Mouse (Mus musculus) neutrophil, adult 5-6 weeks (primary cell): ENCODE data around the gene Rab21. TPM values are rescaled to one million over a fixed set of nuclear protein-coding genes. Genes with fewer than 3 reads are reported as not detected.
"Not testable (repeated sequence)": the region's sequence is repeated elsewhere in the genome, so short reads cannot be mapped to it uniquely, and the experiment has no call there.

Experiments
- ATAC-seq: fragments of 151-379, 151-347 bp; 2 replicates; pipeline ENCODE4 v1.8.0; 2017; ENCODE audit warnings: mild to moderate bottlenecking, moderate TSS enrichment; ENCODE audit not compliant: insufficient number of reproducible peaks, poor library complexity, low FRiP score, severe bottlenecking; ENCODE audit errors: extremely low read depth
- total RNA-seq: library from RNA; stranded (forward); fragments of 200-1000 nt; gene quantifications from 2 replicates; pipeline ENCODE4 v1.2.3, GENCODE M21; 2017

Gene Rab21
- total RNA-seq, 1 experiment from 2014 or later, result 92.8 TPM

DNA sequence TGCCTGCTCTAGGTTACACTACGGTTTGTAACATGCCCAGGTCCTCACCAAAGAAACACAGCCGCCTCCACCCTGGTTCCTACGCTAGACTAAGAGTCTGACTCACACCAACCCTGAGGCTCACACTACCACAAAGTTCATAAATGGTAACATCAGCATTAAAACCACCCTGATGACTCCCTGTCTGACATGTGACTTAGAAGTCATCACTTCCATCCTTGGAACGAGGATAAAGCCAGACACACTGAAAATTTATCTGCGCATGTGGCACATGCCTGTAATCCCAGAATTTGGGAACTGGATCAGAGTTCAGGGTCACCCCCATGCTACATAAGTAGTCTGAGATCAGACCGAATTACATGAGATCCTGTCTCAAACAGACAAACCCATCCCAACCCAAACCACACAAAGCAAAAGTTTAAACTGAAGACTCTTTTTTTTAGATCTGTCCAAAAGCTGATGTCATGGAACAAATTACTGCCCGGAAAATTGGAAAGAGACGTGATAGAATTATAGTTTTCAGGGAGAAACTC, 17.1 kb upstream of the Rab21 start:
- no peak for ATAC-seq

DNA sequence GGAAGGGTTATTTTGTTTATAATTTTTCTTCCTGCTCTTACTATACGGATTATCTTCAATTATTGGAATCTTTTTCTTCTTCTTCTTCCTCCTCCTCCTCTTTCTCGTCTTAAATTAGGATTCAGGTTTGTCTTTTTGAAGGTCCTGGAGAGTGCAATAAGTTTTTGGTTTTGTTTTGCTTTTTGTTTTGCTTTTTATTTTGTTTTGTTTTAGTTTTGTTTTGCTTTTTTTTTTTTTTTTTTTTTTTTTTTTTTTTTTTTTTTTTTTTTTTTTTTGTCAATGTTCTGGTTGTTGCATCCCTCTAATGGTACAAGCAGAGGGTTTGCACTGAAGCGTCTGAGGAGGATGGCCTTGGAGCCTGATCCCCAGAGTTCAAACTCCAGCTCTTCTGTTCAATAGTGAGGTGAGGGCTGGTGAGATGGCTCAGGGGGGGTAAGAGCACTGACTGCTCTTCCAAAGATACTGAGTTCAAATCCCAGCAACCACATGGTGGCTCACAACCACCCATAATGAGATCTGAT, 13.7 kb upstream of the Rab21 start:
- ATAC-seq, result no peak

DNA sequence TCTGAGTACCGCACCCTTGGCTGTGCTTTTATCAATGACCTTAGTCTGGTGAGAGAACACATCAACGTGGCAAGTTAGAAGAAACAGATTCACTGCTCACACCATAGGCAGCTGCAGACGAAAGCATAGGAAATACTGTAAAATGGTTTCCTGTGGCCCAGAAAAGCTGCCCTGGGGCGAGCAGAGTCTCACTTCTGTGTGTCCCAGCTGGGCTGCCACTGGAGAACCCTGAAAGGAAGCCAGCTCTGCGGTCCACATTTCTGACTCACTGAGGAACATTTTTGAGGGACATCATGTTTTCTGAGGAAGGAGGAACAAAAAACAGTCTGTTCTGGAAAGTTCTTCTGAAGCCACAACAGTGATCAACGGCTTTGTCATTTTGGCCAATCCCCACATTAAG, 13.1 kb upstream of the Rab21 start:
- no peak for ATAC-seq

DNA sequence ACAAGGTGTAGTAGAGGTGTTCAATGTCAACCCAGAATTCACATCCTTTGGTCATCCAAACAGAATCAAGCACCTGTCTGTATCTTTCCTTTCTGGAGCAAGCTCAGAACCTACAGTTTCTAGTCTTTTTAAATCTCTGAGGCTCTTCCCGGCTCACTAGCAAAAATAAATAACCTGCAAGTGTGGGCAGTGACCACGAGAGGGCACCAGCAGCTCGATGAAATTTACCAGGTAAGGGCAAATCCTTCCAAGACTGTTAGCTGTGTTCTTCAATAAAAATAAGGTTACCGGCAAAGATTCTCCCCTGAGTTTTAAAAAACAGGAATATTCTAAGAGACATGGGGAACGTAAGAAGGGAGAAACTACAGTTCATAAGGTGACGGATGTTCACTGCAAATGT, 7.9 kb upstream of the Rab21 start:
- peak; percentile 91 for ATAC-seq

DNA sequence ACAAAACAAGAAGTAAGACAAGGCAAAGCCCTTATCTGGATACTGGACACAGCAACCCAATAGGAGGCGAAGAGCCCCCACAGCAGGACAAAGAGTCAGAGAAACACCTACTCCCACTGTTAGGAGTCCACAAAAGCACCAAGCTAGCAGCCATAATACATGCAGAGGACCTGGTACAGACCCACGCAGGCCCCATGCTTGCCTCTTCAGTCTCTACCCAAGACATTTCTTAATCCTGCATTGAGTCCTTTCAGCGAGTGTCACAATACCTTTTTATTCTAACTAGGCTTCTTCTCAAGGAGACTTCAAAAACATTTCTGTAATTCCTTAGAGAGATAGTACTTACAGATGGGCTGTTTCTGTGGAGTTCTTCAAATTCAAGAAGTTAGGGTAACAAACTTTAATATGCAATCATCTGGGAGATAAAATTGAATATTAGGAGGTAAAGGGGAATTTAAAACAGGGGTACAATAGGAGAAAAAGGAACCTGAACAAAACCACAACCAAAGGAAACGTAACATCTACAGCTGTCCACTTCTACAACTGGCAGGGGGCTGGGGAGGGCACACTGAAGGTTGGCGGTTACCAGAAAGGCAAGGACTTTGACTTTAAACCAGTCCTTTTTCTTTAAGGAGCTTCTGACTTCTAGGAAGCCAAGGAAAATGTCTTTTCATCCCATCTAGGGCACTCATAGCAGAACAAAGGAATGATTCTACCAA, 6.1 kb upstream of the Rab21 start:
- ATAC-seq, result no peak

DNA sequence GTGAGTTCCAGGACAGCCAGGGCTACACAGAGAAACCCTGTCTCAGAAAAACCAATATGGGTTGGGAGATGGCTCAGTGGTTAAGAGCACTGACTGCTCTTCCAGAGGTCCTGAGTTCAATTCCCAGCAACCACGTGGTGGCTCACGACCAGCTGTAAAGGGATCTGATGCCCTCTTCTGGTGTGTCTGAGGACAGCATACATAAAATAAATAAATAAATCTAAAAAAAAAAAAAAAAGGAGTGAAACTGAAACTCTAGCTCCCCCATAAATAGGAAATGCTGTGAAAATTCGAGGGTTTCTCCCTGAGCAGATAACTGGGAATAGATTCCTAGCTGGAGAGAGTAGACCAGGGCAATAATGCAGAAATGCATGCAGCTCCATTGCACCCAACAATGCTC, 3.0 kb upstream of the Rab21 start:
- not testable (repeated sequence) for ATAC-seq

DNA sequence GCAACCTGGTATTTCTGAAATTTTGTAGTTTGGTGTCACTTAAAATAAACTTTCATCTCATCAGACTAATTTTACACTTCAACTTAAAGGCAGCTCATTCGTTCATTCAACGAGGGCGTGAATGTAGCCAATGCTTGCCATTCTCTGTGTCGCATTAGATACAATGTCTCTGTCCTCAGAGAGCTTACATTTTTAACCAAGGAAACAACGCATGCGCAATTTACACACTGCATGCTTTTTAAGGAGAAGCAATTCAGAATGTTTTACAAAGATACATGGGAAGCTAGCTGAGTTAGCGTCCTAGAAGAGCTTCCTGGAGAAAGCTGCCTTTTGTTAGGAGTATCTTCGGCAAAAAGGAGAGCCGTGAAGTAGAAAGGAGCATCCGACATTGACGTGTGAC, 919 bp upstream of the Rab21 start:
- ATAC-seq, result no peak

DNA sequence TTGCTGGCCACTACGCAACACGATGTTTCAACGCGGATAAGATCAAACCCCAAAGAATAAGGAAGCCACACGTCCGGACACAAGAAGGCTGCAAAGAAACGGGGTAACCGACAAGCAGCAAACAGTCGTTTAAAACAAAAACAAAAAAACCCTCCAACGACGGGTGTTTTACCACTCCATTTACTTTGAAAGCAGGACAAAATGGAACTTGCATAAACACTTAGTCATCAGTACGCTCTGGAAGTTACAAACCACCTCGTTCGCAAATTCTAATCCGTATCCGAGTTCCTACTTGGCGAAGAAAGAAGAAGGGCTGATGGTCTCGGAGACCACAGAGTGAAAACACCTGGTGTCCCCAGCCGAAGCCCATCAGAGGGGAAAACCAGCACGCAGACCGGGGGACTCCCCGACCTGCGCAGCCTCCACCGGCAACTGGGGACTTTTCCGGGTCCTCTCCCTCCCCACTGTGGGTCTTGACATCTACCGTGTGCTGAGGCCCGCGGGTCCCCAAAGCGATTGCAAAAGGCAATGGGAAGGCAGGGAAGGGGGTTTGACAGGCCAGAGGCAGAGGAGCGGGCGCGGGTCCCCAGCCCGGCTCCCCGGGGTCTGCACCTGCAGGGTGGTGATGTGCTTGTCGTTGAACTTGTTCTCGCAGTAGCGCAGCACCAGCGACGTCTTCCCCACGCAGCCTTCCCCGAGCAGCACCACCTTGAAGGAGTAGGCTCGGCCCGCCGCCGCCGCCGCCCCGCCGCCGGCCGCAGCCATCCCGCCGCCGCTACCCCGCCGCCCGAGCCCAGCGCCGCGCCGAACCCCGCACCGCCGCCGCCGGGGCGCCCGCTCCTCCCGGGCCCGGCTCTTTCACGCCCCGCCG, 577 bp downstream of the Rab21 start:
- ATAC-seq, result peak; percentile 43

DNA sequence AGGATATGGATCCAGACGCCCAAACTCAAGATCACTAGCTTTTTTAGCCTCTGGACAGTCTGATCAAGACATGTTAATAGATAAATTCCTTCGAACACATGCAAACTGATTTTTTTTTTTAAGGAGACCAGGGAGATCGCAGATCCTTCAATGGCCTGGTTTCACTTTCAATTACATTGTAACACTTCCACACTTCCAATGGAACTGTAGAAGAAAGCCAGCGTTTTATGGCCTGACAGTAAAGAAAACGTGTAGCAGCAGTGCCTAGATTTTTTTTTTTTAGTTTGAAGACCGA, 1.2 kb downstream of the Rab21 start:
- no peak for ATAC-seq

DNA sequence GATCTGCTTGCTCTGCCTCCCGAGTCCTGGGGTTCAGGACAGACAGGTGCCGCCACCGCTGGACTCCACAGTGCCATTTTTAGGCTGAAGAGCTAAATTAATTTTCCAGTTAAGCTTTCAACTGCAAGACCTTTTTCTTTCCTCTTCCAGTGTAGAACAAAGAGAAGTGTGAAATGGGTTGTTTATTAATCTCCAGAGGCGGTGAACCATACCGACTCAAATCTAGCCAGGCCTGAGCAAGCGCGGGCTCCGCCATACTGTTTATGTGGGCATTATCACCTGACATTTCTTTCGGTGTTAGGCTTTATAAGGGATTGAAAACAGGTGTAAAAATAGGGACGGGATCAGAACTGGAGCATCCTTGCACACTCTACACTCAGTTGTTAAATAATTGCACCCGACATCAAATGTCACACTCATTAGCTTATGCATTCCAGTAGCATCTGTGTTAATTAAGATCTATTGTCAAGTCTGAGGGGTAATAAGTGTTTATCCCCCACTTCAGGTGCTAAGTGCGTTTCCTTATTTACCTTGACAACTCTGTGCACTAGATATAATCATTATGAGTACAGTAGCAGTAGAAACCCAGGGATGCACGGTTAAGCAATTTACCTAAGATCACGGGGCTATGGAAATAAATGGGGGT, 1.6 kb downstream of the Rab21 start:
- ATAC-seq, result no peak

DNA sequence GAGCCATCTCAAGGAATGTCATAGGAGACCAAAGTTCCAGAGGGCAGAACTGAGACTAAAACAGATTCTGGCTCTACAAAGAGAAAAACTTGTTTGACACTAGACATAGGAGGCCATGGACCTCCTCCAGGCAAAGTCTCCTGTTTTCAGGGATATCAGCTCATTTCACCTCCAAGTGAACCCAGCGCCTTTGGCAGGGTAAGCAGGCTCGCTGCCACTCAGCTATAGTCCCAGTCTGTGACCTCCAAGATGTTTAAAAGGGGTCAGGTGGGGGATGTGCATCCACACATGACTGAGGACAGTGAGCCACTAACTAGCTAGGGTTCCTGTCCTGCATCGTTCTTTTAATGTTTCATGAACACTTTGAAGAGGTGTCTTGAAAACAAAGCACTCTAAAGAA, 2.7 kb downstream of the Rab21 start:
- no peak for ATAC-seq

DNA sequence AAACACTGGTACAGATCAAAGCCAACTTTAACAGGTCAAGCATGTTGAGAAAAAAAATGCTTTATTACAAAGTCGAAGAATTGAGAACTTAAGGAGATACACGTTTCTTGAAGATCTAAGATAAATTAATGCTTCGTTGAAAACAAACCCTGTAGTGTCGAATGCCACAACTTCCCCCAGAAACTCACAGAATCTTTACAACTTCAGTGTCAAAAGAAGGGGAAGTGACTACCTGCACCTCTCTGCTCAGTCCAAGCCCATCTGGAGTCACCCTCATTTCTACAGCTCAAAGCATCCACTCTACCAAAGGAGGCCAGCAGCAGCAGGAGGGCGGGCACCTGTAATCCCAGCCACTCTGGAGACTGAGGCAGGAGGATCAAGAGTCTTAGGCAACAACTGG, 3.2 kb downstream of the Rab21 start:
- peak; percentile 62 for ATAC-seq

DNA sequence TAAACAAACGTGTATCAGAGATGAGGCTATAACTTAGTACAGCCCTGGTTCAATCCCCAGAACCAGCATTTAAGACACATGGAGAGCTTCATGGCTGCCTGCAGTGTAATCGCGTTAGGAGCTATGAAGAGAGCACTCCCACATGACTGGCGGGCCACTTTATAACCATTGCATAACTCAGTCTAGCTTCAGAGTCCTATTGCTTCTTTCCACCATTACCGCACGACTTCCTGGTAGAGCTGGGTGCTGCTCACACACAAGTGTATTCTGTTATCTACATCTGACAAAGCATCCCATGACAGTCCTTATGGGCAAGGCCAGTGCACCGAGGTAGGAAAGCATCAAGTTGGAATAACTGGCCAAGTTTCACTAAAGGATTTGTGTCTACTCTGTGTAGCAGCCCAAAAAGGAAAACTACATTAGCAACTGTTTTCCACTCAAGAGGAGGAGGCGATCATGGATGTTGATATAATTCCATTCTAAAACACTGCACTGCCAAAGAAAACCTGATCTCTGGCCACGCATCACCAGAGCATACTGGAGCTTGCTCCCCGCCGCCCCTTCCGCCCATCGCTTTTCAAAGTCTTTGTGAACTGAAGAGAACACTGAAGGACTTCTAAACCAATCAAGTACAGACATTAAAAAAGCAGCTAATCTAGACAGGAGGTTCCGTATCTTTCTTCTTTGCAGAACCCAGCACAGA, 4.0 kb downstream of the Rab21 start:
- ATAC-seq, result no peak

DNA sequence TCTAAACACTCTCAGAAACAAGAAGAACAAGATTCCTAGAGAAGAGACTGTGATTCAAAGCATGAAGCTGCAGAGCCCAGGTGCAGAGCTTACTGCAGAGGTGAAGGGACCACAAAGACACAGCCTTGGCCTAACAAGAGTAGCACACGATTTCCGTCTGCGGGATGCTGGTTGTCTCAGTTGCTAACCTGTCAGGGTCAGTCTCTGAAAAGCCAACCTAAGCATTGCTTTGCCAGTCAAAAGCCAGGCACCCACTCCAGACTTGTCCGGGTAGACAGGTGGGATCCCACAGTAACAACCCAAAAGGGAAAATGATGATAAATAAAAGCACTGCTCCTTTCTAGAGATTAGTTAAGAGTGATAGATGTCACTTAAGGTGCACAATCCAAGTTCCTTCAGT, 6.2 kb downstream of the Rab21 start:
- ATAC-seq, result no peak

DNA sequence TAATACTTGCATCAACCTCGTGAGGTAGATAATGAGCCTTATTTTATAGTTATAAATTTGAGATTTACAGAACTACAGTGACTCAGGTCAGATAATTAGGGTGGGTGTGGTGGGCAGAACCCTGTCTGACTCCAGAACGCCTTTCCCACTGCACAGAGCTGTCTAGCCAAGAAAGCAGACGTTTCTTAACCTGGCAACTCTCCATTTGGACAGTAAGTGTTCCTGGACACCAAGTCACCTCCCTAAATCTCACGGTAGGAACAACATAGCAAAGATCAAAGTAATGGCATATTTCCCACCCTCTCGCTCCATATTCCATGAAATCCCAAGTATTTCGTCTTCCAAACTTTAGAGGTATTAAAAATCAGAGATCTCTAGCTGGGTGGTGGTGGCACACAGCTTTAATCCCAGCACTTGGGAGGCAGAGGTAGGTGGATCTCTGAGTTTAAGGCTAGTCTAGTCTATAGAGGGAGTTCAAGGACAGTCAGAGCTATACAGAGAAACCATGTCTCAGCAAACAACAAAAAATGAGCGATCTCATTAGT, 8.0 kb downstream of the Rab21 start:
- ATAC-seq, result no peak

DNA sequence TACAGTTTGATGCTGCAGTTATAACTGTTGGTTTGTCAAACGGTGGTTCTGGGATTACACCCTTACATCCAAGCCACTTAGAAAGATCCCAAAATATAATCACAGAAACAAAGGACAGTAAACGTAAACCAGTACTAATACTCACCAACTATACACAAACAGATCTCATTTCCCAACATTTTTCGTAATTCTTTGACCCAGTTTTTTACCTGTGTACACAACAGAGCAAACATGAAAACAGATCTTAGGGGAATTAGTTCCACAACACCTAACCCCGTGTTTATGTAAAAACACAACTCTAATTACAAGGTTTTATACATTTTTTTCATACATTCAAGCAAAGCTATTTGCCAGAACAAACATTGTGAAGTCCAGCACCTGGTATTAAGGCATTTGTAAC, 16.7 kb downstream of the Rab21 start:
- no peak for ATAC-seq

DNA sequence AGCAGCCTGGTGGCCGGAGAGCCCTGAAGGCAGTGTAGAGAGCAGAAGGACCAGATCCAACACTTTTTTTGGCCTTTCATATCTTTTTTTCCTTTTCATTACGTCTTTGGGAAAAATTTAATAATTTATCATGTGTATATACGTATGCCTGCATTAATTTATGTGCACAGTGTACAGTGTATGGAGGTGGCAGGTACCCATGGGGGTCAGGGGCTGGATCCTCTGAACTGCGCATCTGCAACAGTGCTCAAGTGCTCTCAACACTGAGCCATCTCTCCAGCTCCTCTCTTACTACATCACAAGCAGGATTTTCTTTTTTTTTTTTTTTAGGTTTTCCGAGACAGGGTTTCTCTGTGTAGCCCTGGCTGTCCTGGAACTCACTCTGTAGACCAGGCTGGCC, 17.8 kb downstream of the Rab21 start:
- ATAC-seq, result no peak

DNA sequence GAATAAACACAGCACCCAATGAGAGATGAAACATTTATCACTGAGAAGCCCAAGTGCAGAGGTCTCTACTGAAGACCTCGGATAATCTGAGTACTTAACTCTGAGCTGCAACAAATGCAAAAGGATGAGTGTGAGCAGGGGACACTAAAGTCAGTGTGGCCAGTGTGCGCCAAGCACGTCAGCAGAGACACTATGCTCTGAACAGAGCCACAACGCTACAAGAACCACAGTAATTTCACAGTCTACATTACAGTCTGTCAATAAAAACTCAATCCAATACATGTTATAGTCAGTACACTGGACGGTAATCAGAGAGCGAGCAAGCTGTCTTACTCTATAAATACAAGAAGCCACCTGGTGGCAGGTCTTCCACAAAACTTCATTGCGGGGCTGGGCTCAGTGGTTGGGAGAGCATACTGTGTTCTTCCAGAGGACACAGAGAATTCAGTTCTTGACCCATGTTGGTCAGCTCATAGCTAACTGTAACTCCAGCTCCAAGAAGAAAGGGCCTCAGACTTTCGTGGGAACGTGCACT, 18.9 kb downstream of the Rab21 start:
- no peak for ATAC-seq

DNA sequence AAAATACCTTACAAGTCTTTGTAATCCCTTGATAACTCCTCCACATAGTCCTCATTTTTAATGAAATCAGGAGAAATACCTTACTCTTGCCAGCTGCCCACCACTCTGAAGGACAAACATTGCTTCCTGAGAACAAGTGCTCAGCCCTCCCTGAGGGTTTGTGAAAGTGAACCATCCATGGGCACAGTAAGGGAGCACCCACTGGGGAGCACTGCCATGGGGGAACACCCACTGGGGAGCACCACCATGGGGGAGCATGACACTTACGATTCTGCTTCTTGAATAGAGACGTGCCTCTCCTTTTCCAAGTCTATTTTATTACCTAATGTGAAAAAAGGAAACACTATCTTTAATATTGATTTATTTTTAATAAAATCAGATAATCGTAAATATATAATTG, 20.2 kb downstream of the Rab21 start:
- ATAC-seq, result no peak
